Mouse (Mus musculus): ENCODE measurements around the gene Dgkh.

GRCm38 (mm10) chr14:78592965-78593364 is 139.6 kb downstream of the Dgkh start:
- TF ChIP-seq POLR2A (IDR thresholded peaks at IDR 0.05; ENCODE audit: low read depth, low read length) (no peak), CTCF (IDR thresholded peaks at IDR 0.05; ENCODE audit: extremely low read depth, insufficient read depth, insufficient read length, insufficient replicate concordance) (no peak)

Measured in spleen, adult 2 months (tissue).